Mouse (Mus musculus) hindbrain, postnatal 0 days (tissue): ENCODE results near the gene Atg4d. TPM values are rescaled to one million over a fixed set of nuclear protein-coding genes. Genes with fewer than 3 reads are reported as not detected.

ENCODE experiments used
- ATAC-seq: fragments of 200-750 bp; cut with Nextera tagmentation; 2 replicates; pipeline ENCODE4 v1.8.0; 2017; ENCODE audit warnings: mild to moderate bottlenecking, moderate TSS enrichment, moderate library complexity
- DNase-seq: peaks from one replicate; pipeline ENCODE4 v3.0.0-alpha.2; 2015; ENCODE audit warnings: low spot score
- H3K27ac ChIP-seq: fragments of 300-500 bp; sonication (generic); 2 replicates; pipeline ENCODE4 v1.5.1; 2014; ENCODE audit warnings: mild to moderate bottlenecking
- H3K27me3 ChIP-seq: fragments of 300-500 bp; sonication (generic); 2 replicates; pipeline ENCODE4 v1.6.1; 2014; ENCODE audit warnings: low read length, mixed read lengths; ENCODE audit not compliant: insufficient read depth
- H3K36me3 ChIP-seq: fragments of 300-500 bp; sonication (generic); 2 replicates; pipeline ENCODE4 v1.6.1; 2014; ENCODE audit warnings: low read length, mixed read lengths; ENCODE audit not compliant: insufficient read depth
- H3K4me1 ChIP-seq: fragments of 300-500 bp; sonication (generic); 2 replicates; pipeline ENCODE4 v1.6.1; 2014; ENCODE audit warnings: antibody characterized with exemption, low read length, mixed read lengths; ENCODE audit not compliant: insufficient read depth
- H3K4me2 ChIP-seq: fragments of 300-500 bp; sonication (generic); 2 replicates; pipeline ENCODE4 v1.6.1; 2014; ENCODE audit warnings: low read depth, mild to moderate bottlenecking, low read length, moderate library complexity, mixed read lengths
- H3K4me3 ChIP-seq: fragments of 300-500 bp; sonication (generic); 2 replicates; pipeline ENCODE4 v1.5.1; 2014; ENCODE audit warnings: low read length
- H3K9ac ChIP-seq: fragments of 300-500 bp; sonication (generic); replicated peaks from 2 replicates; pipeline ENCODE4 v1.6.1; 2014; ENCODE audit warnings: mild to moderate bottlenecking, low read length, moderate library complexity, mixed read lengths
- H3K9me3 ChIP-seq: fragments of 300-500 bp; sonication (generic); 2 replicates; pipeline ENCODE4 v1.6.1; 2016; ENCODE audit warnings: low read length, mixed read lengths
- CTCF ChIP-seq: IDR thresholded peaks from 2 replicates; pipeline ENCODE4 v1.5.1; 2016; ENCODE audit warnings: antibody characterized with exemption, control low read depth, low read depth
- WGBS: fragments of 180-500 bp; shearing (Covaris S2); extraction: QIAGEN DNeasy Blood & Tissue Kit; methylation state at CpG from one replicate; pipeline ENCODE4 v1.1.7; 2014; 5-methylcytosine and 5-hydroxymethylcytosine counted together
- polyA plus RNA-seq: library from polyadenylated mRNA; unstranded; fragments of >200 nt; fragmentation: Nextera tagmentation; extraction: Ambion mirVana; gene quantifications from 2 replicates; pipeline ENCODE4 v1.2.1, GENCODE M21; 2015
- total RNA-seq: library from RNA; depleted of rRNA; stranded (reverse); fragments of >200 nt; gene quantifications from 2 replicates; pipeline ENCODE4 v1.2.3, GENCODE M21; 2014

Gene Atg4d
- total and polyA plus RNA-seq, 2 experiments from 2014 or later = 32.1 to 38.6 TPM

DNA sequence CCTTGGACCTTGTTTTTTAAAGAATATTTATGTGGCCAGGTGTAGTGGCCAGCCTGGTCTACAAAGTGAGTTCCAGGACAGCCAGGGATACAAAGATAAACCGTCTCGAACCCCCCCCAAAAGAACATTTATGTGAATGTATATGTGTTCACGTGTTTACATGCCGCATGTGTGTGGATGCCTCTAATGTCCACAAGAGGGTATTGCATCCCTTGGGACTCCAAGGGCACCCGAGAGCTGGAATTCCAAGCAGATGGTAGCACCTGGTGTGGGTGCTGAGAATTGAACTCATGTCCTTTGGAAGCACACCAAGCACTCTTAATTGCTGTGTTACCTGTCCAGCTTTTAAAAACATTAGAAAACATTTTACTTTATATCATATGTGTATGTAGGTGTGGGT, 18.5 kb downstream of the Atg4d start:
- no peak for ATAC-seq
- TF ChIP-seq CTCF = peak; percentile 30; the same call in 1 of the 2 replicates
- Histone ChIP-seq H3K9ac (no peak overlapping the region), H3K4me2 (no peak overlapping the region), H3K4me1 (peaks cover 8% of the 10 kb centered on the region), H3K4me3 (no peak overlapping the region), H3K36me3 (peaks cover 28% of the 10 kb centered on the region), H3K27me3 (no peaks in the 10 kb centered on the region), H3K27ac (no peak overlapping the region), H3K9me3 (no peaks in the 10 kb centered on the region)
- WGBS = 90% methylated on average over 5 of the region's 5 CpGs
- DNase-seq = no peak

DNA sequence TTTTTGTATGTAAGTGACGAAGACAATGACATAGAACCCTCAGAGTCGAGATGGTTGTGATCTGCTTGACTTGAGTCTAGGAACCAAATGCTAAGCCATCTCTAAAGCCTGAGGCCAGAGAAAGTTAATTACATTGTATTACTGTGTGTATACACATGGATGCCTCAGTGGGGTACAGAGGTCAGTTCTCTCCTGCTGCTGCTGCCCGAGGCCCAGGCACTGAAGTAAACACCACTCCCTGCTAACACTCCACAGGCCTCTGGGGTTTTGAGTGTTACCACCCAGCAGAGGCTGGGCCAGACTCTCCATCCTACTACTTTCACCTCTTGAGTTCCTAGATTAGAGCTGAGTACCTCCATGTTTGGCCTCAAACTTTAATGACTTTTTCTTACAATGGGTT, 18.9 kb downstream of the Atg4d start:
- peaks cover 28% of the 10 kb centered on the region for H3K36me3 ChIP-seq

DNA sequence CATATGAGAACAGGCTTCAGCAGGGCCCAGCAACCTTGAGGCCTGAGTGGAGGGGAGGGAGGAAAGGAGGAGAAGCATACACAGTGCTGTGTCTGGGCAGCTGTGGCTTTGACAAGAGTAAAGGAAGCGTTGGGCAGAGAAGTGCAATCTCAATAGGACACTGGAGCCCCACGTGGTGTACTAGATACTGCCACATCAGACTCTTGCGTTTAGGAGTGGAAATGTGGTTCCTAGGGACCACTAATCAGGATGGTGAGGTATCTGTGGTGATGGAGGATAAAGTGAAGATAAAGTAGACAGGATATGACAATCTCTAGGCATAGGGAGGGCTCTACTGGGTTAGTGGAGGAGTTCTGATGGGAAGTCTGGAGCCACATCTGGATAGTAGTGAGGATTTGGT, 21.7 kb downstream of the Atg4d start:
- Histone ChIP-seq H3K9me3 (no peaks in the 10 kb centered on the region), H3K4me3 (peak overlapping the region; percentile 76), H3K27ac (peak overlapping the region; percentile 91; the same call in 1 of the 2 replicates), H3K4me2 (peak overlapping the region; percentile 85), H3K4me1 (peaks cover 18% of the 10 kb centered on the region), H3K27me3 (no peaks in the 10 kb centered on the region), H3K9ac (peak overlapping the region; percentile 76), H3K36me3 (peaks cover 9% of the 10 kb centered on the region)
- no peak for ATAC-seq
- 62% methylated on average over 3 of the region's 3 CpGs for WGBS
- TF ChIP-seq CTCF = no peak
- no peak for DNase-seq

More for the DNA sequence above, 18.9 kb downstream of the Atg4d start:
- Histone ChIP-seq H3K27me3 (no peaks in the 10 kb centered on the region), H3K9ac (no peak overlapping the region), H3K27ac (no peak overlapping the region), H3K4me2 (no peak overlapping the region), H3K9me3 (no peaks in the 10 kb centered on the region), H3K4me1 (peaks cover 11% of the 10 kb centered on the region), H3K4me3 (no peak overlapping the region)
- ATAC-seq = no peak
- no peak for DNase-seq
- no peak for TF ChIP-seq CTCF
- WGBS = 89% methylated on average over 3 of the region's 3 CpGs

DNA sequence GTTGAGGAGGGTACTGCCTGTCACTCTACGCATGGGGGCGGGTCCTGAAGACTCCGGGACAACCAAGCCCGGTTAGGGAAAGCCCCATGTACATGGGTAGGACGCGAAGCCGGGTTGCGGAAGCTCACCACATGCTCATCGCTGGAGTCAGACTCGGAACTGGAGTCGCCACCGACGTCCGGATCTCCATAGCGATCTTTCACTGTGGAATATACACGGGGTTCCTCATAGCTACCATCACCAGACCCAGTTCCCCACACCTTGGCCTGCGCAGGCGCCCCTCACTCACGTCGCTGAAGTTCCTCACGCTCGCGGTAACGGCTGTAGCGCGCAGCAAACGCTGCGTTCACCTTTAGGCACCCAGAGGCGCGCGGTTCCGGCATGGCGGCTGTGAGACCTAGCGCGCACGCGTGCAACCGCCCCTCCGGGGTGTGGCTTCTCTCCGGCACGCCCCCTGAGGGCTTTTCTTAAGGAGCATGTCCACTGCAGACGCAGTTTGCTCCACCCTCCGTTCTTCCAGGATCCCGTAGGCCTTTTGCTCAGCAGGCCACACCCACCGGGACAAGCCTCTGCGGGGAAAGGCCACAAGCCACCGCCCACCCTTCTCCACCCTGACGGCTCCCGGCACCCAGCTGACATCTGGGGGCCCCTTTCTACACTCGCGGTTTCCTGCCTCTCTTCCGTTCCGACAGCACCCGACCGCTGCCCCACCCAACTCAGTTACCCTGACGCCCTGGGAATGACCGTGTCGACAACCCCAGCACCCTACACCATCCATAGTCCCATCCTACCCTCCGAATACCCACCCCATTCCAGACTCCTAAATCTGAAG, 22.7 kb downstream of the Atg4d start, which contains the start of gene Kri1:
Gene Kri1, minus strand, starts transcription at position 399 of the 832 bp plus-strand sequence.
- ATAC-seq (peak; percentile 79), DNase-seq (peak; percentile 99)
- Histone ChIP-seq H3K9me3 (no peaks in the 10 kb centered on the region), H3K4me1 (peaks cover 18% of the 10 kb centered on the region), H3K4me2 (peak within 1 kb of the TSS; percentile 85), H3K27ac (peak within 1 kb of the TSS; percentile 91), H3K4me3 (peak within 1 kb of the TSS; percentile 76), H3K27me3 (no peaks in the 10 kb centered on the region), H3K36me3 (peaks cover 4% of the 10 kb centered on the region; the same call in 1 of the 2 replicates), H3K9ac (peak within 1 kb of the TSS; percentile 76)
- peak; percentile 26 for TF ChIP-seq CTCF
- 1% methylated on average over 59 of the region's 59 CpGs for WGBS

DNA sequence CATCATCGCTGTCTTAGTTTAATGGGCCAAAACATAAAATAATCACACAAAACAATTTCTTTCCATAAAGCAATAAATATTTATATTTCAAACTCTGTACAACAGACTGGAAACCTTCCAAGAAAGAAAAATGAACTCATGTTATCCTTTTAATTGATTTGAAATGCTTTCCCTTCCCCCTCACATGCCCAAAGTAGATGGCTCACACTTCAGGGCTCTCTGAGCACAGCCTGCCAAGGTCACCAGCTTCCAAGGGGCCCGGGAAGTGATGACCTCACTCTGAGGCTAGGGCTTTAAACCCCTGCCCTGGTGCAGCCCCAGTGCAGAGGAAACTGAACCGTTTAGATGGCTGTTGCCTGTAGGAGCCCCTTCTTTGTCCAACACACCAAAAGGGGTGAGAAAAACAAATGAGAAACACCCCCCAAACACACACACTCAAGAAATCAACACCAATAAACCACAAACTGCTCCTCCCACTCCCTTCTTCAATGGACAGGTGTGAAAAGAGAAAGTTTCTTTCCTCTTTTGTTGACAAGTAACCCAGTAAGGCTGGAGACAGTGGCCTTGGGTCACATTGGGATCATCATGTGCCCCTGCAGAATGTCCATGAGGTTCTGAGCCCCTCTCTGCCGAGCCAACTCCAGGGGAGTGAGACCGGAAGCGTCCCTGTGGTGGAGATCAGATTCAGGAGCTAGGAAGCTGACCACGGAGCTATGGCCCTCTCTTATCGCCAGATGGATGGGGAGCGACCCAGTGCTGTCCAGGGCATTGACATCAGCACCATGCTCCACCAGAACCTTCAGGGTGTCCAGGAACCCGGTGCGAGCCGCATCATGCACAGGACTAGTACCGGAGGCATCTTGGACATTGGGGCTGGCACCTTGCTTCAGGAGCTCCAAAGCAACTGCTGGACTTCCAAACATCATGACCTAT, 23.6 kb downstream of the Atg4d start:
- 75% methylated on average over 13 of the region's 13 CpGs for WGBS
- peak overlapping the region; percentile 85 for H3K4me2 ChIP-seq
- H3K9ac ChIP-seq = peak overlapping the region; percentile 76
- H3K9me3 ChIP-seq = no peaks in the 10 kb centered on the region
- H3K4me3 ChIP-seq = peak overlapping the region; percentile 76
- no peak for TF ChIP-seq CTCF
- no peak for ATAC-seq
- H3K36me3 ChIP-seq = peaks cover 4% of the 10 kb centered on the region; the same call in 1 of the 2 replicates
- peaks cover 18% of the 10 kb centered on the region for H3K4me1 ChIP-seq
- DNase-seq = peak; percentile 38
- H3K27me3 ChIP-seq = no peaks in the 10 kb centered on the region
- H3K27ac ChIP-seq = peak overlapping the region; percentile 91

DNA sequence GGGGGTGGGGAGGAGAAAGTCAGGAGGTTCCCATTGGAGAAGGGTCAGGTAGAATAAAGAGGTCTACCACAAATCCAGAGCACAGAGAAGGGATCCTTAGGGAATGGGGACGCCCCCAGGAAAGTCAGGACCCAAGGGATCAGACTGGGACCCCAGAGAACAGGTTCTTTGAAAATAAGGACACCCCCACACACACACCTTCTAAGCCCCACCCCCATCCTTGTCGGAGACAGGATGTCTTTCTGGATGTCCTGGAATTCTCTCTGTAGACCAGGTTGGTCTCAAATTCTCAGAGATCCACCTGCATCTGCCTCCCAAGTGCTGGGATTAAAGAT, 24.2 kb downstream of the Atg4d start:
- Histone ChIP-seq H3K9ac (no peak overlapping the region), H3K9me3 (no peaks in the 10 kb centered on the region), H3K4me2 (peak overlapping the region; percentile 85; the same call in 1 of the 2 replicates), H3K27ac (no peak overlapping the region), H3K27me3 (no peaks in the 10 kb centered on the region), H3K36me3 (peaks cover under 1% of the 10 kb centered on the region; the same call in 1 of the 2 replicates), H3K4me3 (no peak overlapping the region), H3K4me1 (peaks cover 18% of the 10 kb centered on the region)
- TF ChIP-seq CTCF = no peak
- DNase-seq (no peak), ATAC-seq (no peak)
- whole genome bisulfite sequencing = 90% methylated on average over 2 of the region's 2 CpGs
